Comparison of ENCODE assay signal across 24 mouse cellular contexts in the genomic region with DNA sequence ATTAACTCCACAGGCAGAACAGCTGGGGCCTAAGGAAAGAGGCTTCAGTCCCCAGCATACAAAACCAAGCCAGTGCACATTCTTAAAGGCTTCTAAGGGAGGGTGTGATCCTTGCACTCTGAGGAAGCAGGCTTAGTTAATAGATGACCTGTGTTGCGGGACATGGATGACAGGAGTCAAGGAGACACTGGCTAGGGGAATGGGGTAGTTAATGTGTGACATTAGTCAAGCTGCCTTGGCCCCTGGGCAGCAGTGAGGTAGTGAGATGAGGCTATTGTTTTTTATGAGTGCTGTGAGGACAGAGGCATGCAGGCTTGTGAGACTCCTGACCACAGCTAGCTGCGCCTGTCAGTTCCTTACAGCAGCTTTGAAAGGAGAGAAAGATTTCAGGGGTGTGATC. TPM values are rescaled to one million over a fixed set of nuclear protein-coding genes. Genes with fewer than 3 reads are reported as not detected.
DNase-seq lines count a peak whose midpoint lies in the region; ATAC-seq and TF ChIP-seq lines count a peak whose summit lies in the region.
"Had no signal": no experiment of that assay in that cellular context is flagged by ENCODE, and none has a peak within 500 bp of the region (broad histone marks: within the 10 kb centered on the region; RNA-seq: fewer than 3 reads in every experiment).

No protein-coding gene starts in this region.

- CTCF ChIA-PET in Patski (lab: Charles Lee), result interaction anchor here (0.9 to 2.4 kb wide), 3 partner anchors 9 to 329 kb away, joined by 4 to 5 read pairs (median 5); partner anchors contain the start of gene Pls1

- WGBS in intestine, embryonic 16.5 days, result 50% methylated on average over 2 of the region's 2 CpGs
- WGBS in kidney, embryonic 14.5 days, result 67% methylated on average over 2 of the region's 2 CpGs

- peak overlapping the region; percentile 74 for H3K27ac ChIP-seq in intestine, embryonic 16.5 days (ENCODE audit: low read length)
- H3K27ac ChIP-seq in kidney, embryonic 14.5 days (ENCODE audit: low read depth, low read length), result peak overlapping the region; percentile 7; the same call in 1 of the 2 replicates
- H3K27ac ChIP-seq: embryonic facial prominence, embryonic 12.5 days; forebrain, embryonic 13.5 days; heart, embryonic 13.5 days; layer of hippocampus, adult 2 months; liver, embryonic 14.5 days; midbrain, embryonic 15.5 days had no signal

- no peak overlapping the region for H3K4me2 ChIP-seq in intestine, embryonic 16.5 days (ENCODE audit: low read depth, low read length)
- H3K4me2 ChIP-seq in kidney, embryonic 14.5 days (replicated peaks; ENCODE audit: low read depth, low read length), result no peak overlapping the region
- H3K4me2 ChIP-seq: embryonic facial prominence, embryonic 12.5 days; forebrain, embryonic 13.5 days; heart, embryonic 13.5 days; midbrain, embryonic 15.5 days had no signal

- no peak for TF ChIP-seq CTCF in Patski (IDR thresholded peaks at IDR 0.05)

- ATAC-seq in Patski, result peak; percentile 35
- ATAC-seq in intestine, embryonic 16.5 days, result peak; percentile 62
- peak; percentile 38; the same call in 1 of the 2 replicates for ATAC-seq in kidney, embryonic 14.5 days (ENCODE audit: low FRiP score, low TSS enrichment)
- ATAC-seq in monocyte, adult 5-6 weeks (replicated peaks; ENCODE audit: insufficient number of reproducible peaks, low FRiP score, low TSS enrichment, poor library complexity, severe bottlenecking), result no peak
- ATAC-seq: forebrain, embryonic 13.5 days; hindbrain, embryonic 16.5 days; midbrain, embryonic 15.5 days had no signal

- H3K9ac ChIP-seq in intestine, embryonic 16.5 days (ENCODE audit: low read depth, low read length), result no peak overlapping the region
- no peak overlapping the region for H3K9ac ChIP-seq in kidney, embryonic 14.5 days (ENCODE audit: low read depth, low read length)
- H3K9ac ChIP-seq: embryonic facial prominence, embryonic 12.5 days; forebrain, embryonic 13.5 days; heart, embryonic 13.5 days; liver, embryonic 14.5 days; midbrain, embryonic 15.5 days had no signal

- H3K9me3 ChIP-seq in intestine, embryonic 16.5 days (ENCODE audit: control insufficient read depth, low read length), result no peaks in the 10 kb centered on the region
- no peaks in the 10 kb centered on the region for H3K9me3 ChIP-seq in kidney, embryonic 14.5 days (ENCODE audit: control insufficient read depth, low read length)
- H3K9me3 ChIP-seq: embryonic facial prominence, embryonic 12.5 days; forebrain, embryonic 13.5 days; heart, embryonic 13.5 days; midbrain, embryonic 15.5 days had no signal

- no peaks in the 10 kb centered on the region for H3K4me1 ChIP-seq in intestine, embryonic 16.5 days (ENCODE audit: control insufficient read depth, insufficient read depth, low read length)
- H3K4me1 ChIP-seq in kidney, embryonic 14.5 days (ENCODE audit: control insufficient read depth, insufficient read depth, low read length), result no peaks in the 10 kb centered on the region
- H3K4me1 ChIP-seq: embryonic facial prominence, embryonic 12.5 days had no signal

- in situ Hi-C loops in Patski (cut with MboI; ENCODE audit: low pct_unique_long_range_greater_than_20kb), result loop anchor here (5.0 kb wide), 2 partner anchors 158 to 323 kb away; no protein-coding TSS in a partner anchor

- no peaks in the 10 kb centered on the region for H3K27me3 ChIP-seq in Patski
- H3K27me3 ChIP-seq in intestine, embryonic 16.5 days (replicated peaks; ENCODE audit: control insufficient read depth, insufficient read depth, low read length), result no peaks in the 10 kb centered on the region
- H3K27me3 ChIP-seq in kidney, embryonic 14.5 days (ENCODE audit: control insufficient read depth, insufficient read depth, low read length), result no peaks in the 10 kb centered on the region
- H3K27me3 ChIP-seq: embryonic facial prominence, embryonic 12.5 days; forebrain, embryonic 13.5 days; heart, embryonic 13.5 days; midbrain, embryonic 15.5 days had no signal

- POLR2A ChIA-PET in Patski (lab: Charles Lee), result no interaction called here

- H3K4me3 ChIP-seq in intestine, embryonic 16.5 days (ENCODE audit: low read length), result no peak overlapping the region
- H3K4me3 ChIP-seq in kidney, embryonic 14.5 days (ENCODE audit: low read length), result no peak overlapping the region
- H3K4me3 ChIP-seq: embryonic facial prominence, embryonic 12.5 days; erythroblast, embryonic 14.5 days; forebrain, embryonic 13.5 days; heart, embryonic 13.5 days; layer of hippocampus, adult 2 months; midbrain, embryonic 15.5 days had no signal

- no peak for DNase-seq in Patski (ENCODE audit: low read depth, low spot score)
- peak; percentile 68 to 87 for DNase-seq in kidney, postnatal 36 days
- no peak for DNase-seq in right cerebral cortex, postnatal 36 days (ENCODE audit: low spot score in 2 of 2)
- DNase-seq in urinary bladder, postnatal 36 days (ENCODE audit: low spot score in 2 of 2), result no peak
- DNase-seq in embryo, embryonic 10.5 days (ENCODE audit: low spot score), result no peak
- DNase-seq: adrenal gland, adult 2 months; cerebellum, adult 9-10 months; heart, adult 11 months; heart, postnatal 36 days; left cerebral cortex, postnatal 4 days; lung, postnatal 10 days; thymus, postnatal 25 days had no signal

- no peaks in the 10 kb centered on the region for H3K36me3 ChIP-seq in intestine, embryonic 16.5 days (ENCODE audit: control insufficient read depth, insufficient read depth, low read length)
- H3K36me3 ChIP-seq in kidney, embryonic 14.5 days (ENCODE audit: control insufficient read depth, insufficient read depth, low read length), result no peaks in the 10 kb centered on the region
- H3K36me3 ChIP-seq: embryonic facial prominence, embryonic 12.5 days; heart, embryonic 13.5 days; midbrain, embryonic 15.5 days had no signal

RNA-seq across cellular contexts. Expression of gene Atr, which starts 2.5 kb away (rescaled TPM):
- polyA plus RNA-seq in Patski (2021), result 9.0 TPM
- 7.8 TPM in 2 replicates for polyA plus RNA-seq in intestine, embryonic 16.5 days (2015; fragmentation: Nextera tagmentation; extraction: Ambion mirVana)
- polyA plus RNA-seq in kidney, embryonic 14.5 days (2014; fragmentation: Nextera tagmentation; extraction: Ambion mirVana), result 18.1 and 27.7 TPM in 2 replicates
- 23.9 to 50.2 TPM (median 25.4 TPM) in 3 replicates for total RNA-seq in monocyte, adult 5-6 weeks (2017)

RNA-seq across cellular contexts. Expression of gene Pls1, which starts 9.8 kb away (rescaled TPM):
- 0.74 TPM for polyA plus RNA-seq in Patski (2021)
- 143 and 201 TPM in 2 replicates for polyA plus RNA-seq in intestine, embryonic 16.5 days (2015; fragmentation: Nextera tagmentation; extraction: Ambion mirVana)
- 9.2 and 14.1 TPM in 2 replicates for polyA plus RNA-seq in kidney, embryonic 14.5 days (2014; fragmentation: Nextera tagmentation; extraction: Ambion mirVana)
- 5.4 to 6.1 TPM in 2 of 3 replicates, not detected in the other for total RNA-seq in monocyte, adult 5-6 weeks (2017)
- total RNA-seq: gastrocnemius, adult 8-10 months had no signal
- polyA plus RNA-seq: erythroblast, embryonic 14.5 days had no signal

Comparison
In these comparisons a context has a peak if more than half of its experiments do, and no peak if none do; other contexts are left out.
1. DNase-seq: peak in kidney, postnatal 36 days (2 of 2); none in Patski (single experiment), right cerebral cortex, postnatal 36 days (0 of 2), urinary bladder, postnatal 36 days (0 of 2) and embryo, embryonic 10.5 days (single experiment).